Mouse (Mus musculus) brain, embryonic 14.5 days (tissue): Measurements from ENCODE around the gene Rtkn2.

ENCODE experiments used
- CTCF ChIP-seq: fragments of 200-500 bp; IDR thresholded peaks from 2 replicates; pipeline ENCODE4 v1.5.1; 2012; ENCODE audit warnings: inconsistent platforms, mild to moderate bottlenecking, moderate library complexity, borderline replicate concordance; ENCODE audit not compliant: insufficient read depth, insufficient read length; ENCODE audit errors: extremely low read depth
- POLR2A ChIP-seq: fragments of 200-500 bp; IDR thresholded peaks from 2 replicates; pipeline ENCODE4 v1.6.1; 2012; ENCODE audit warnings: mild to moderate bottlenecking, inconsistent platforms, borderline replicate concordance; ENCODE audit not compliant: poor library complexity, insufficient read depth, insufficient read length, severe bottlenecking; ENCODE audit errors: extremely low read depth

DNA sequence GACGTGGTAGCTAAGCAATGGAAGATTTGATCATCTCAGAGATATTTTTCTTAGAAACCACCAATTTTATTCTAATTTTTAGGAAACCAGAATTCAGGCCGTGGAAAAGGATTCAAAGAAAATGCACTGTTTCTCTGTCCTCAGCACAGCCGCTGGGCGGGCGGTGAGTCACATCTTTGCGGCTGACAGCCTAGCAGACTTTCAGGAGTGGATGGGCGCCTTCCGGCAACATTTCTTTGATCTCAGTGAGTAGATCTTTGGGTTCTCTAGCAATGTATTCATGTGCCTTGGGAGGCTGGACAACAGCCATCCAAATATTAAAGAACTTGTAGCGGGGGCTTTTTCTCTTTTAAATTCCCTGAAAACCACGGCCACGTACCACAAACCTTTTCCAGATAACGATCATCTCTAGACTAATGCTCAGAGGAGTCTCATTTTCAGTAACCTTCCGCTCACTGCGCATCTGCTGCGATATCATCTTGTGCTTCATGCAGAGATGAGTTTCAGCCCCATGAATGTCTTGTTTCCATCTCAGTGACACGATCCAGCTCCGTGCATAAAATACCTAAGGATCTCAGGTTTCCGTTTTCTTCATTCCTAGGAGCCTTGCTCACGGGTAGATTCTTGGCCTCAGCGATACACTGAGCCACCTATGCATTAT is 56.5 kb downstream of the Rtkn2 start:
- TF ChIP-seq CTCF (no peak), POLR2A (no peak)
